Mouse (Mus musculus) T-helper 17 cell (primary cell): ENCODE data around the gene Adgrg2.

Experiments
- in situ Hi-C, 2 experiments: fragments of 300-600 bp; cut with MboI, MseI; formaldehyde crosslinking; loops; 1 replicate in 1 of 2; 2 replicates in 1 of 2; pipeline ENCODE4 v1.15.1; 2025; ENCODE audit warnings: high pct_unique_total_duplicates in 2 of 2

Adgrg2 gene

GRCm38 (mm10) chrX:160390464-160390956 is at the start of gene Adgrg2:
TSS of gene Adgrg2 (plus strand) at chrX:160390690.
- in situ Hi-C loops, result loop anchor here in 1 of 2 experiments (10.0 kb wide), 2 partner anchors 804 to 924 kb away; no protein-coding TSS in a partner anchor

- in situ Hi-C loops, result no loop called here
Observed at GRCm38 (mm10) chrX:160350995-160351394, 39.5 kb upstream of the Adgrg2 start.

- in situ Hi-C loops, result no loop called here
Observed at GRCm38 (mm10) chrX:160351967-160352677, 38.4 kb upstream of the Adgrg2 start.

GRCm38 (mm10) chrX:160384748-160385501 is 5.6 kb upstream of the Adgrg2 start:
- in situ Hi-C loops, result no loop called here

- in situ Hi-C loops, result no loop called here
Observed at GRCm38 (mm10) chrX:160385502-160385772, 5.1 kb upstream of the Adgrg2 start.

- in situ Hi-C loops, result no loop called here
Observed at GRCm38 (mm10) chrX:160412930-160413453, 22.5 kb downstream of the Adgrg2 start.

- in situ Hi-C loops, result no loop called here
Observed at GRCm38 (mm10) chrX:160413881-160414395, 23.4 kb downstream of the Adgrg2 start.

GRCm38 (mm10) chrX:160418397-160418796 is 27.9 kb downstream of the Adgrg2 start:
- in situ Hi-C loops, result no loop called here

- in situ Hi-C loops, result no loop called here
Observed at GRCm38 (mm10) chrX:160423737-160424136, 33.2 kb downstream of the Adgrg2 start.

- in situ Hi-C loops, result no loop called here
Observed at GRCm38 (mm10) chrX:160426486-160426885, 36.0 kb downstream of the Adgrg2 start.

GRCm38 (mm10) chrX:160426930-160427329 is 36.4 kb downstream of the Adgrg2 start:
- in situ Hi-C loops, result no loop called here

- in situ Hi-C loops, result no loop called here
Observed at GRCm38 (mm10) chrX:160432192-160432591, 41.7 kb downstream of the Adgrg2 start.

- in situ Hi-C loops, result no loop called here
Observed at GRCm38 (mm10) chrX:160441272-160441671, 50.8 kb downstream of the Adgrg2 start.

GRCm38 (mm10) chrX:160448351-160448750 is 57.9 kb downstream of the Adgrg2 start:
- in situ Hi-C loops, result no loop called here

GRCm38 (mm10) chrX:160449363-160449762 is 58.9 kb downstream of the Adgrg2 start:
- in situ Hi-C loops, result no loop called here

GRCm38 (mm10) chrX:160455686-160456085 is 65.2 kb downstream of the Adgrg2 start:
- in situ Hi-C loops, result no loop called here

GRCm38 (mm10) chrX:160471257-160471786 is 80.8 kb downstream of the Adgrg2 start:
- in situ Hi-C loops, result no loop called here

GRCm38 (mm10) chrX:160489784-160490183 is 99.3 kb downstream of the Adgrg2 start:
- in situ Hi-C loops, result loop anchor here (10.0 kb wide), 2 partner anchors 115 to 505 kb away; partner anchors contain the start of gene Cdkl5 (in 1 of the 2)

GRCm38 (mm10) chrX:160494333-160494732 is 103.8 kb downstream of the Adgrg2 start:
- in situ Hi-C loops, result loop anchor here (10.0 kb wide), 2 partner anchors 110 to 500 kb away; partner anchors contain the start of gene Cdkl5 (in 1 of the 2)

GRCm38 (mm10) chrX:160494921-160495320 is 104.4 kb downstream of the Adgrg2 start:
- in situ Hi-C loops, result loop anchor here (10.0 kb wide), 2 partner anchors 110 to 500 kb away; partner anchors contain the start of gene Cdkl5 (in 1 of the 2)

- in situ Hi-C loops, result loop anchor here (10.0 kb wide), 2 partner anchors 108 to 498 kb away; partner anchors contain the start of gene Cdkl5 (in 1 of the 2)
Observed at GRCm38 (mm10) chrX:160496473-160496872, 106.0 kb downstream of the Adgrg2 start.

- in situ Hi-C loops, result no loop called here
Observed at GRCm38 (mm10) chrX:160501095-160501494, 110.6 kb downstream of the Adgrg2 start.
